ENCODE assay signal across 29 mouse cellular contexts in genomic region chr6:40585645-40586044, GRCm38 (mm10). TPM values are rescaled to one million over a fixed set of nuclear protein-coding genes. Genes with fewer than 3 reads are reported as not detected.
DNase-seq lines count a peak whose midpoint lies in the region; ATAC-seq and TF ChIP-seq lines count a peak whose summit lies in the region.
"Had no signal": no experiment of that assay in that cellular context is flagged by ENCODE, and none has a peak within 500 bp of the region (broad histone marks: within the 10 kb centered on the region; RNA-seq: fewer than 3 reads in every experiment).

Gene Clec5a (minus strand): TSS chr6:40585821.

- peak; percentile 7 for DNase-seq in heart, adult 9 months (ENCODE audit: low spot score in 2 of 2)
- no peak for DNase-seq in heart, embryonic 10.5 days (ENCODE audit: low spot score)
- DNase-seq in MEL (ENCODE audit: low read depth, low spot score): peak; percentile 6
- no peak for DNase-seq in hindbrain, embryonic 11.5 days (ENCODE audit: low spot score)
- no peak for DNase-seq in frontal cortex, postnatal 10 days (ENCODE audit: low spot score in 2 of 2)
- DNase-seq: adrenal gland, postnatal 25 days; cerebellum, adult 8-10 months; gastrocnemius, postnatal 10 days; kidney, adult 8-10 months; kidney, postnatal 10 days; lung, embryonic 14.5 days; lung, postnatal 14 days; thymus, adult 2 months; thymus, postnatal 36 days had no signal

- TF ChIP-seq CTCF in MEL (IDR thresholded peaks at IDR 0.05 in 2 of 3, conservative IDR thresholded peaks at IDR 0.05 in 1 of 3; ENCODE audit: control insufficient read depth in 1 of 3, insufficient read depth in 1 of 3, low read depth in 2 of 3, low read length in 3 of 3, poor library complexity in 1 of 3, severe bottlenecking in 1 of 3): no peak

- no peak within 1 kb of the TSS for H3K9ac ChIP-seq in MEL (ENCODE audit: control insufficient read depth, low read depth, low read length, poor library complexity, severe bottlenecking)
- H3K9ac ChIP-seq in hindbrain, embryonic 11.5 days (ENCODE audit: low read depth, low read length): no peak within 1 kb of the TSS
- H3K9ac ChIP-seq in hindbrain, embryonic 16.5 days (ENCODE audit: low read depth, low read length): no peak within 1 kb of the TSS
- H3K9ac ChIP-seq: embryonic facial prominence, embryonic 15.5 days; forebrain, embryonic 15.5 days; heart, embryonic 12.5 days; intestine, embryonic 15.5 days; lung, embryonic 14.5 days; midbrain, embryonic 12.5 days; neural tube, embryonic 13.5 days had no signal

- H3K36me3 ChIP-seq in heart, embryonic 10.5 days: no peaks in the 10 kb centered on the region
- H3K36me3 ChIP-seq in MEL (ENCODE audit: control insufficient read depth in 1 of 2, insufficient read depth in 2 of 2, low read length in 2 of 2) (no peaks in the 10 kb centered on the region), macrophage (ENCODE audit: inconsistent target) (no peaks in the 10 kb centered on the region)
- H3K36me3 ChIP-seq in hindbrain, embryonic 11.5 days (ENCODE audit: control insufficient read depth, insufficient read depth, low read length): no peaks in the 10 kb centered on the region
- no peaks in the 10 kb centered on the region for H3K36me3 ChIP-seq in hindbrain, embryonic 16.5 days (ENCODE audit: control insufficient read depth, insufficient read depth, low read length)
- H3K36me3 ChIP-seq: embryonic facial prominence, embryonic 10.5 days; embryonic facial prominence, embryonic 15.5 days; forebrain, embryonic 15.5 days; heart, embryonic 12.5 days; hindbrain, embryonic 10.5 days; intestine, embryonic 15.5 days; midbrain, embryonic 12.5 days; neural tube, embryonic 13.5 days had no signal

- 64% methylated on average over 5 of the region's 5 CpGs for WGBS in heart, embryonic 10.5 days
- 19% methylated on average over 5 of the region's 5 CpGs for WGBS in macrophage (ENCODE audit: missing documents)
- 88% methylated on average over 5 of the region's 5 CpGs for WGBS in hindbrain, embryonic 11.5 days
- WGBS in hindbrain, embryonic 16.5 days: 91% methylated on average over 5 of the region's 5 CpGs

- no peaks in the 10 kb centered on the region for H3K27me3 ChIP-seq in heart, embryonic 10.5 days (ENCODE audit: insufficient read depth, poor library complexity, severe bottlenecking)
- H3K27me3 ChIP-seq in MEL (ENCODE audit: control insufficient read depth in 1 of 2, insufficient read depth in 2 of 2, low read length in 2 of 2): no peaks in the 10 kb centered on the region
- H3K27me3 ChIP-seq in hindbrain, embryonic 11.5 days (ENCODE audit: control insufficient read depth, insufficient read depth, low read length): no peaks in the 10 kb centered on the region
- no peaks in the 10 kb centered on the region for H3K27me3 ChIP-seq in hindbrain, embryonic 16.5 days (replicated peaks; ENCODE audit: control insufficient read depth, insufficient read depth, low read length)
- H3K27me3 ChIP-seq: embryonic facial prominence, embryonic 15.5 days; forebrain, embryonic 15.5 days; heart, embryonic 12.5 days; intestine, embryonic 15.5 days; megakaryocyte, embryonic 14.5 days; midbrain, embryonic 12.5 days; neural tube, embryonic 13.5 days had no signal

- H3K9me3 ChIP-seq in heart, embryonic 10.5 days: no peaks in the 10 kb centered on the region
- no peaks in the 10 kb centered on the region for H3K9me3 ChIP-seq in MEL (replicated peaks; ENCODE audit: insufficient read depth, low read length)
- no peaks in the 10 kb centered on the region for H3K9me3 ChIP-seq in hindbrain, embryonic 11.5 days (ENCODE audit: control insufficient read depth, low read length)
- H3K9me3 ChIP-seq in hindbrain, embryonic 16.5 days (ENCODE audit: control insufficient read depth, low read length): no peaks in the 10 kb centered on the region
- H3K9me3 ChIP-seq: embryonic facial prominence, embryonic 10.5 days; embryonic facial prominence, embryonic 15.5 days; forebrain, embryonic 15.5 days; heart, embryonic 12.5 days; hindbrain, embryonic 10.5 days; intestine, embryonic 15.5 days; megakaryocyte, embryonic 14.5 days; midbrain, embryonic 12.5 days had no signal

- H3K79me2 ChIP-seq in MEL (ENCODE audit: control insufficient read depth, insufficient read depth, low read length, poor library complexity) (no peaks in the 10 kb centered on the region), macrophage (ENCODE audit: inconsistent target) (peaks cover 22% of the 10 kb centered on the region; the same call in 1 of the 2 replicates)

- no peak for TF ChIP-seq RAD21 in MEL (IDR thresholded peaks at IDR 0.05; ENCODE audit: low read depth, low read length)

- no peak for TF ChIP-seq POLR2A in MEL (IDR thresholded peaks at IDR 0.05; ENCODE audit: control insufficient read depth in 1 of 2, insufficient read depth in 1 of 2, low read depth in 1 of 2, low read length in 2 of 2, poor library complexity in 1 of 2)

- no peak within 1 kb of the TSS for H3K4me2 ChIP-seq in hindbrain, embryonic 11.5 days (replicated peaks; ENCODE audit: low read depth, low read length)
- H3K4me2 ChIP-seq in hindbrain, embryonic 16.5 days (ENCODE audit: low read length): no peak within 1 kb of the TSS
- H3K4me2 ChIP-seq: embryonic facial prominence, embryonic 15.5 days; forebrain, embryonic 15.5 days; heart, embryonic 12.5 days; intestine, embryonic 15.5 days; lung, embryonic 14.5 days; midbrain, embryonic 12.5 days; neural tube, embryonic 13.5 days had no signal

- TF ChIP-seq EP300 in MEL (IDR thresholded peaks at IDR 0.05; ENCODE audit: low read depth in 1 of 2, low read length in 2 of 2): no peak

- H3K4me3 ChIP-seq in heart, embryonic 10.5 days: no peak within 1 kb of the TSS
- H3K4me3 ChIP-seq in MEL (ENCODE audit: control insufficient read depth in 1 of 2, insufficient read depth in 1 of 2, low read depth in 2 of 2, low read length in 2 of 2) (no peak within 1 kb of the TSS), macrophage (ENCODE audit: inconsistent target) (peak within 1 kb of the TSS; percentile 46)
- H3K4me3 ChIP-seq in hindbrain, embryonic 11.5 days (ENCODE audit: low read depth, low read length): no peak within 1 kb of the TSS
- H3K4me3 ChIP-seq in hindbrain, embryonic 16.5 days (ENCODE audit: low read length): no peak within 1 kb of the TSS
- H3K4me3 ChIP-seq: embryonic facial prominence, embryonic 10.5 days; embryonic facial prominence, embryonic 15.5 days; forebrain, embryonic 15.5 days; heart, embryonic 12.5 days; hindbrain, embryonic 10.5 days; intestine, embryonic 15.5 days; megakaryocyte, embryonic 14.5 days; midbrain, embryonic 12.5 days; neural tube, embryonic 13.5 days had no signal

- H3K4me1 ChIP-seq in heart, embryonic 10.5 days: no peaks in the 10 kb centered on the region
- H3K4me1 ChIP-seq in MEL (ENCODE audit: control insufficient read depth in 1 of 2, insufficient read depth in 2 of 2, low read length in 2 of 2): no peaks in the 10 kb centered on the region
- H3K4me1 ChIP-seq in hindbrain, embryonic 11.5 days (replicated peaks; ENCODE audit: control insufficient read depth, insufficient read depth, low read length): no peaks in the 10 kb centered on the region
- H3K4me1 ChIP-seq in hindbrain, embryonic 16.5 days (ENCODE audit: control insufficient read depth, insufficient read depth, low read depth, low read length): no peaks in the 10 kb centered on the region
- H3K4me1 ChIP-seq: embryonic facial prominence, embryonic 10.5 days; embryonic facial prominence, embryonic 15.5 days; forebrain, embryonic 15.5 days; heart, embryonic 12.5 days; hindbrain, embryonic 10.5 days; intestine, embryonic 15.5 days; megakaryocyte, embryonic 14.5 days; midbrain, embryonic 12.5 days; neural tube, embryonic 13.5 days had no signal

- no peak within 1 kb of the TSS for H3K27ac ChIP-seq in heart, embryonic 10.5 days
- H3K27ac ChIP-seq in MEL (ENCODE audit: control insufficient read depth, low read depth, low read length) (no peak within 1 kb of the TSS), macrophage (peak within 1 kb of the TSS; percentile 59)
- H3K27ac ChIP-seq in hindbrain, embryonic 11.5 days (ENCODE audit: low read depth, low read length): no peak within 1 kb of the TSS
- no peak within 1 kb of the TSS for H3K27ac ChIP-seq in hindbrain, embryonic 16.5 days (ENCODE audit: low read depth, low read length)
- H3K27ac ChIP-seq: embryonic facial prominence, embryonic 10.5 days; embryonic facial prominence, embryonic 15.5 days; forebrain, embryonic 15.5 days; hindbrain, embryonic 10.5 days; hindbrain, postnatal 0 days; intestine, embryonic 15.5 days; midbrain, embryonic 12.5 days; neural tube, embryonic 13.5 days had no signal

- peak; percentile 59 for ATAC-seq in common myeloid progenitor, adult 5-6 weeks (replicated peaks; ENCODE audit: low read depth, poor library complexity, severe bottlenecking)
- no peak for ATAC-seq in hindbrain, embryonic 11.5 days (ENCODE audit: low FRiP score)
- ATAC-seq in hindbrain, embryonic 16.5 days: no peak
- ATAC-seq: CD4-positive, CD25-positive, alpha-beta regulatory T cell, adult 4 months; forebrain, embryonic 15.5 days; hindbrain, postnatal 0 days; intestine, embryonic 15.5 days had no signal

TF ChIP-seq in MEL, 35 proteins besides CTCF, POLR2A, EP300 and RAD21:
- TF ChIP-seq HCFC1 (IDR thresholded peaks at IDR 0.05; ENCODE audit: low read depth, low read length) (no peak), ZC3H11A (IDR thresholded peaks at IDR 0.05; ENCODE audit: low read depth, low read length) (no peak)
TF ChIP-seq in MEL: peak in this region for 0.

RNA-seq across cellular contexts. Expression of gene Clec5a, which starts in this region (rescaled TPM):
- polyA plus RNA-seq in heart, embryonic 10.5 days (2016; fragmentation: Nextera tagmentation; extraction: Ambion mirVana): 0.10 and 0.53 TPM in 2 replicates
- not detected in 2 replicates for total RNA-seq in MEL (2012; rRNA removed)
- polyA plus RNA-seq in MEL (2012; ENCODE audit: insufficient read depth in 1 of 2, insufficient read length in 2 of 2, low read depth in 1 of 2, low replicate concordance in 2 of 2, missing spikeins in 1 of 2) (not detected), macrophage (2018) (34.8 to 46.5 TPM (median 43.4 TPM) in 3 replicates)
- total RNA-seq in common myeloid progenitor, adult 5-6 weeks (2017): 4.2 and 6.4 TPM in 2 replicates
- total RNA-seq in macrophage (2018; cell fraction: chromatin; rRNA removed): 10 to 100 TPM in 18 of 26 experiments, 1 to 10 TPM in 8; 3.9 to 55.9 (median 17.7) TPM
- 10 to 100 TPM; 22.5 to 84.2 (median 37.6) TPM for total RNA-seq in macrophage (2018; cell fraction: cytosol; rRNA removed)
- 10 to 100 TPM; 17.2 to 70.7 (median 39.3) TPM for total RNA-seq in macrophage (2018; cell fraction: nucleus; rRNA removed)
- polyA plus RNA-seq in hindbrain, embryonic 11.5 days (2014; fragmentation: Nextera tagmentation; extraction: Ambion mirVana): 0.25 and 1.2 TPM in 2 replicates
- 0.64 and 1.2 TPM in 2 replicates for polyA plus RNA-seq in hindbrain, embryonic 16.5 days (2015; fragmentation: Nextera tagmentation; extraction: Ambion mirVana)
- polyA plus RNA-seq: CD4-positive, CD25-positive, alpha-beta regulatory T cell, adult 4 months; liver, adult 2 months had no signal

Comparison
In these comparisons a context has a peak if more than half of its experiments do, and no peak if none do; other contexts are left out.
1. RNA of gene Clec5a (polyA plus RNA-seq): 34.8 to 46.5 TPM in macrophage; 0.25 to 1.2 TPM in hindbrain, embryonic 11.5 days, 0.64 to 1.2 TPM in hindbrain, embryonic 16.5 days, 0.10 to 0.53 TPM in heart, embryonic 10.5 days and not detected in MEL; every median in the first group is over 10 times any median in the second.
2. DNase-seq: peak in heart, adult 9 months (2 of 2); none in heart, embryonic 10.5 days (single experiment), hindbrain, embryonic 11.5 days (single experiment) and frontal cortex, postnatal 10 days (0 of 2).
3. Peak in DNase-seq in MEL; RNA of the gene not detected or under 1 TPM.